Mouse (Mus musculus) heart, postnatal 10 days (tissue): ENCODE measurements around the gene Lrp1. TPM values are rescaled to one million over a fixed set of nuclear protein-coding genes. Genes with fewer than 3 reads are reported as not detected.

Source experiments
- DNase-seq, 2 experiments: peaks; one replicate each; pipeline ENCODE4 v3.0.0; 2021
- intact Hi-C: fragments of 180-260 bp; cut with DNase I; formaldehyde crosslinking; loops from one replicate; pipeline ENCODE4 v1.15.1; 2025
- total RNA-seq, 2 experiments: library from RNA; stranded (reverse); gene quantifications; 2 replicates each; pipeline ENCODE4 v1.2.3; 2021

Gene Lrp1
- total RNA-seq, 2 experiments from 2014 or later = 95.8 to 96.3 TPM

DNA sequence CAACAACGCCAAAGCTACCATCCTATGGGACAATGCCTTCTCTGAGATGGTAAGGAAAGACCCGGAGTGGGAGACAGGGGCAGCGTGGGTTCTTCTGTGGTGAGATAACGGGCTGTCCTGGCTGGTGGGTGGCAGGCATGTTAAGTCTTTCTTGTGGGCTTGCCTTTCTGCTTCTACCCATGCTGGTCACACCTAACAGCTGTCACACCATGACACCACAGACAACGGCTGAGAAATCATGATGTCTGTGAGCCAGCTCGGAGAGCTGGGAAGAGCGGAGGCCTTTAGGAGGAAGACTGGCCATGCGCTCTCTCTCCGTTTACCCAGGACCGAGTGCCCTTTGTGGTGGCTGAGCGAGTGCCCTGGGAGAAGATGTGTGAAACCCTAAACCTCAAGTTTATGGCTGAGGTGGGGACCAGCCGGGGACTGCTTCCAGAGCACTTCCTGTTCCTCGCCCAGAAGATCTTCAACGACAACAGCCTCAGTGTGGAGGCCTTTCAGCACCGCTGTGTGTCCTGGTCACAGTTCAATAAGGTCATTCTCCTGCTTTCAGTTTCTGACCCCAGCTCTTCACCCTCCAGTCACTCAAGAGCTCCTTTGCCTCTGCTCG lies 34.1 kb upstream of the Lrp1 start:
- intact Hi-C loops = no loop called here
- DNase-seq = no peak

DNA sequence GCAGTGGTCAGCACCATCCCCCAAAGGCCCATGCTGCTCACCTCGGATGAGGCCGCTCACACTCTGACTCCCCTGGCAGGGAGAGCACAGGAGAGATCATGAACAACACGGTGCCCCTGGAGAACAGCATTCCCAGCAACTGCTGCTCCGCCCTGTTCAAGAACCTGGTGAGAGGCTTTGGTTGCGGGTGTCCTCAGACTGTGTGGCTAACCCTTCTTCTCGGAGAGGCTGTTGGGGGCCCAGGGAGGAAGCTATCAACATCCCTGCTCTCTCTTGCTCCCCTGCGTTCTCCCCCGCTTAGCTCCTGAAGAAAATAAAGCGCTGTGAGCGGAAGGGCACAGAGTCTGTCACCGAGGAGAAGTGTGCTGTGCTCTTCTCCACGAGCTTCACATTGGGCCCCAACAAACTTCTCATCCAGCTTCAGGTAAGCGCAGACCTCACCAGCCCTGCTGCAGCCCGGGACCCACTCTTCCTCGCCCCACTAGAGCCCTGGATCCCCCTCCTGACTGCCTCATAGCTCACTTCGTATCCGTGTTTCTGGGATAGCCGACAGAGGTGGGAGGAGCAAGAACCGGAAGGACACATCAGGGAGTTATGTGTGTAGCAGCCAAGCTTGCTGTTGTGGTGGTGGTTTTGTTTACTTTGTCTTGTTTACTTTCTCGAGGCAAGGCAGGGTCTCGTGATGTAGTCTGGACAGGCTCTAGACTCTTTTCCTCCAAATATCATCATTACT lies 32.1 kb upstream of the Lrp1 start:
- intact Hi-C loops = no loop called here
- DNase-seq = no peak

- intact Hi-C loops = loop anchor here (2.0 kb wide), 1 partner anchor 15 kb away; no protein-coding TSS in a partner anchor
- DNase-seq = no peak
Observed at GRCm38 (mm10) chr10:127645791-127646190, 24.8 kb upstream of the Lrp1 start.

DNA sequence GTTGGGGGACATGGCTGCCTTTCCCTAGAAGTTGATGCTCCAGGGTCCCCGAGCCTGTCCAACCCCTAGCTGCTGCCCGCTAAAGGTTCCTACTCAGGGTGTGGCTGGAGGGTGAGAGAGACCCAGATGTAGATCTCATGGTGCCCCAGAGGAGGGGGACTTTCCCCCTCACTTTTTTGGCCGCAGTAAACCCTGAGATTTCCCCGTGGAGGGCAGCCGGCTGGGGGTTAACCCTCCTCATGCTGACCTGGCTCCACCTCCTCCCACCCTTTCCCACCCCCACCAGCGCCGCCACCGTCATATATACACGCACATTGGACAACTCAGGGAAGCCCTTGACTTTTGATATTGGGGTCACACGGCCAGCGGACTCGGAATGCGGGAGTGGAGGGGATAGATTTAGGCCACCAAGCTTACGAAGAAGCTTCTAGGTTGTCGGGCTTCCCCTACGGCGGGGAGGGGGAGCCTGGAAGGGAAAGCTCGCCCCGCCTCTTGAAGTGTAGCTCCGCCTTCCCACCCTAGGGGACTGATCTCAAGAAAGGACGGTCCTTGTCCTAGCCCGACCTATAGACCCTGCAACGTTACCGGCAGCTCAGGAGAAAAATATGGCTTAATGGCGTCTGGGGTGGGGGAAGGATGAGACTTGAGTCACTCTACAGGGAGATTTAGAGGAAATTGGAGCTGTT lies 22.7 kb upstream of the Lrp1 start:
- peak; percentile 88 to 90 for DNase-seq
- intact Hi-C loops = loop anchor here (2.0 kb wide), 2 partner anchors 17 to 23 kb away; partner anchors contain the start of gene Nemp1

DNA sequence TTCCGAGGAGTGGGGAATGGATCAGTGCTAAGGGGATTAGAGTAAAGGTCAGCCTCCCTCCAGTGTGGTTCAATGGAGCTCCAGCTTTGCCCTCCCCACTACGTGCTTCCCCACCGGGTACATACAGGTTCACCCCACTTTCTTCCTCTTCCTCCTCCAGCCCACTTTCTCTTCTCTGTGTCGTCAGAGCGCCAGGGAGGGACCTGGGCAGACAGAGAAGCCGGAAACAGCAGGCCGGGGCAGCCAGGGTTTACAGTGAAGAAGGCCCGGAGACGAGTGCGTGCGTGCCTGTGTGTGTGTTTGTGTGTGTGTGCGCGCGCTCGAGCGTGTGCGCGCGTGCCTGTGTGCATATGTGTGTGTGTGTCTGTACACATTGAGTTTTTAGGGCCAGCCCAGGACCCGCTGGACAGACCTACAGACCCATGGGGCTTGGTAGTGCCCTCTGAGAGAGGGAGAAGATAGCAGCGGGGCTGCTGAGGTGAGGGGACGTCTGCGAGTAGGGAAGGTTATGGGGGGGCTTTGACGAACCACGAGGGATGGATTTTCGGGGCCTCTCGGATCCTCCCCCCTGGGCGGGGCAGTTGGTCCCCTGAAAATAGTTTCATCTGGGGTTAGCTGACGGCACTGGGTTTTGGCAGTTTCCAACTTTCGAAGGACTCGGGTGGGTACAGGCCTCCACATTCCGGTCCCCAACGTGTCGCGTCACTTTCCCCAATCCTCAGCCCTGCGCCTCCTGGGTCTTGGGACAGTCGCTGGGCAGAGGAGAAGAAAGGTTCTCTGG lies 22.0 kb upstream of the Lrp1 start, which contains the start of gene Stat6:
TSS of gene Stat6 (plus strand) at position 215 of the 781 bp plus-strand sequence.
- intact Hi-C loops = loop anchor here (2.0 kb wide), 1 partner anchor 24 kb away; the partner anchor contains the start of gene Nemp1
- peak; percentile 87 for DNase-seq

DNA sequence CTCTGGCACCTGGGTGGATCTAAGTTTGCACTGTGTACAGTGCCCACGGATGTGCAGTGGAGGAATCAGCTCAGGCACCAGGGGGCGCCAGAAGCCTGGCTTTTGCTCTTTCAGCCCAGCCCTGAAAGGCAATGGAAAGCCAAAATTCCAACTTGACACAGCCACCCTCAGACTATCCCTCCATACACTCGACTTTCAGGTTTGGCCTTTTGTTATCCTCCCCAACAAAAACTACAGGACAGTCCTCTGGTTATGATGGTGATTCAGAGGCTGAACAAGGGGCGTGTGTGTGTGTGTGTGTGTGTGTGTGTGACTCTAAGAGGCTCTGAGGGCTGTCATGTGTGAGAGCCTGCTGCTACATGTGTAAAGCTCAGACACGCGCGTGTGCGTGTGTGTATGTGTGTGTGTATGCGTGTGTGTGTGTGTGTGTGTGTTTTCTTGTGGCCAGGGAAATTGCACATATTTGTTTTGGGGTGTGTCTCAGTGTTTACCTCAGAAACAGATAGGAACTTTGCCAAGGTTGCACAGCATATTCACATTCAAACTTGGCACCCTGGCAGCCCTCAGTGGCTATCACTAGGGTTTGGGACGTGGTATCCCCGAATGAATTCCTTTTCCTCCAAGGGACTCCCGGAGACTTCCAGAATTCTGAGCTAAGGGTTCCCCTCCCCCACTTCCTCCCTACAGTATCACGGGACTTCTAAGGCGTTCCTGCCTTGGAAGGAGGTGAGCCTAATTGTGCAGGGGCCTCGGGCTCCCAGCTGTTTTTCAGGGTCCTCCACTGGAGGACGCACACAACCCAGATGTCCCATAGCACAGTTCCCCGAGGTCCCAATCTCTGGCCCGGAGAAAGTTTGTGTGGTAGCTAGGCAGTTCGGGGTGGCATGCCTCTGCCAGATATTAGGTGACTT lies 21.2 kb upstream of the Lrp1 start:
- intact Hi-C loops = loop anchor here (1.0 to 2.0 kb wide), 3 partner anchors 25 to 295 kb away; partner anchors contain the start of gene Nemp1
- peak; percentile 93 to 95 for DNase-seq

DNA sequence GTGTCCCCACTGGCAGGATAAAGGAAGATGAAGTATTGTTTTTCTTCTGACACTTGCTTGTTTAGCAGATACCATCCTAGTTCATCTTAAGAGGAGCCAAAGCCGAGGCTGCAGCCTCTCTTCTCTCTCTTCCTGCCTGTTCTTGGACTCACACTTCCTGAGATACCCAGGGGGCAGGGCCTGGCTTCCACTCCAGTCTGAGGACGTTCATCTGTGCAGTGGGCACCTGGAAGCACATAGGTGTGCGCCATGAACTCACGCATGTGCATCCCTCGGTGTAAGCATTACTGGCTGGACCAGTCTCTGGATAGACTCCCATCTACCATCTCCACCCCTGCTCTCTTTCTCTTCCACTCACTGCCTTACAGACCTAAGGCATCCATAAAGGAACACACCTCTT lies 19.5 kb upstream of the Lrp1 start:
- no peak for DNase-seq
- intact Hi-C loops = loop anchor here (2.0 kb wide), 1 partner anchor 94 kb away; no protein-coding TSS in a partner anchor

GRCm38 (mm10) chr10:127632668-127633271 lies 11.8 kb upstream of the Lrp1 start:
- intact Hi-C loops = no loop called here
- no peak for DNase-seq

DNA sequence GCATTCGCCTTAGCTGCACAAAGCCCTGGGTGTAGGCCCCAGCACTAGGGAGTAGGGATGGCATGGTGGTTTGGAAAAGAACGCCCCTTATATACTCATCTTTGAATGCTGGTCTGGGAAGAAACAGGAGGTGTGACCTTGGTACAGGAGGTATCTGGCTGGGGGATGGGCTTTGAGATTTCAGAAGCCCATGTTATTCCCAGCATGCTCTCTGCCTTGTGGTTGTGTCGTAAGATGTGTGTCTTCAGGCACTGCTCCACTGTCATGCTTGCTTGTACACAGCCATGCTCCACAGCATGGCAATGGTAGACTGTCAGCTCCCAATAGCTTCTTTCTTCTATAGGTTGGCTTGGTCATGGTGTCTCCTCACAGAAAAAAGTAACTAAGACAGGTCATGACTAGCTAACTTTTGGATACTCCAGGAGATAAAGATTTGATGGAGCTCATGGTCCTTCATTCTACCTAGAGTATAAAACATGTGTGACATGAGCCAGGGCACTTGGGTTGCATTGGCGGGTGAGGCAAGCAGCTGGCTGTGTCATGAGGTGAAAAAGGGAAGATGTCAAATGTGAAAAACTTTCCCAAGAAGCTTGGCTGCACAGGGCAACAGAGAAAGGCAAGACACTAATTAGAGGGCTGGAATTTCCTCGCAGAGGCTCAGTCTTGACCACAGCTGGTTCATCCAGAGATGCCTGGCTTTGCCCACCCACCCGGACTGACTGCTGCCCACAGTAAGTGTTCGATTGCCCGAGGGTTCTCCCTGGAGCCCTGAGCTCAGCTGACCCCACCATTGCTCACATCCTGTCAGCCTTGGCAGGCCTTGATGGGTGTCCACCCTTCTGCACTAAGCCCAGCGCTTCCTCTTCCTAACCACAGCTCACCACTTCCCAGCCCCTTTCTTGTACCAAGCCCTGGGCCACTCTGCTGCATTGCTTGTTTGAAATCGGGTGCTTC lies 10.6 kb upstream of the Lrp1 start:
- intact Hi-C loops = no loop called here
- peak; percentile 52 to 56 for DNase-seq

- DNase-seq = no peak
- intact Hi-C loops = no loop called here
Observed at GRCm38 (mm10) chr10:127626433-127626832, 5.5 kb upstream of the Lrp1 start.

- intact Hi-C loops = loop anchor here (2.0 kb wide), 1 partner anchor 47 kb away; no protein-coding TSS in a partner anchor
- DNase-seq = no peak
Observed at GRCm38 (mm10) chr10:127623439-127624216, 2.7 kb upstream of the Lrp1 start.

- intact Hi-C loops = loop anchor here (1.0 to 2.0 kb wide), 2 partner anchors 46 to 53 kb away; no protein-coding TSS in a partner anchor
- DNase-seq = no peak
Observed at GRCm38 (mm10) chr10:127622661-127623060, 1.7 kb upstream of the Lrp1 start.

DNA sequence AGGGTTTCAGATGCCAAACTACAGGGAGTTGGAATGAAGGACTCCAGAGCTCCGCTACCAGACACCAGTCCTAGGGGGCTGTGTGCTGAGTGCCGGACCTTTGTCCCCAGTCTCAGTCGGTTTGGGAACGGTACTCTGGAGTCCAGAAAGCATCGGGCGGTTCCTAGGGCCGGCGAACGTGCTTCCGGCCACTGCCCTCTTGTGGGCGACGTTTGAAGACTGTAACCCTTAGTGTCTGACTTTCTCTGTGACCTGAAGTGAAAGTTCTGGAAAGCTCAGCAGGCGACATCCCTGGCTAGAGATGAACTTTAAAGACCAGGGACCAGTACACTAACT lies 1.1 kb upstream of the Lrp1 start:
- intact Hi-C loops = loop anchor here (1.0 to 2.0 kb wide), 2 partner anchors 45 to 53 kb away; no protein-coding TSS in a partner anchor

DNA sequence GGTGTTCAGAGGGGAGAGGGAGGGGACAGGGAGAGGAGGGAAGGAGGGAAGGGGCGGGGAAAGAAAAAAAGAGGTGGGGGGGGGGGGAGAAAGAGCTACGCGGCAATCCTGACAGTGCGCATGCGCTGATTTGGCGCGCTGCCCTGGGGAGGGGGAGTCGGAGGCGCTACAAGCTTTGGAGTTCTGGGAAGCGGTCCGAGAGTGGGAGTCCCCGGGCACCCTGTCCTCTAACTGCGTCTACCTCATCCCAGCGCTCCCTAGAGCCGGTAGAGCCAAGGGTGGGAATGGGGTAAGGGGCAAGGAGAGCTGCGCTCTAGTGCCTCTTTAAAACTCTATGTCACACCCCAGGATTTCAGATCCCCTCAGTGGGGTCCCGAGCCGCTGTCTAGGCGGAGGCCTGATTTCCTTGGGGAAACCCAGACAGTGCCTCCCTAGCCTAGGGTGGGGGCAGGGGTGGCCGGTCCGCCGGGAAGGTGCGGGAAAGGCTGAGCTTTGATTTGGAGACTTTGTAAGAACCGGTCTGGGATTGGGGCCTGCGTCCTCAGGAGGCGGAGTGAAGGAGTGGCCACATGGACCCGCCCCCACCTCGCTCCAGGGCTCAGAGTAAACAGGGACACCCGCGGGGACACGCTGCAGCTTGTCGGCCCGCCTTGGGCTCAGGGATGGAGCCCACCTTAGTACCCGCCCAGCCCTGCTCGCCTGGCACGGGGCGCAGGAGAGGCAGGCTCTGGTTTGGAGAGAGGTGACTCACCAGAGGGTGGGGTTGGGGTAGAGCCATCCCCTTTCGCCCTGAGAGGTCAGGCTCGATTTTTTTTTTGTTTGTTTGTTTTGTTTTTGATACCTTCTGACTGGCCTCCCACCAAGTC lies 476 bp upstream of the Lrp1 start:
- DNase-seq = peak; percentile 93 to 94
- intact Hi-C loops = loop anchor here (1.0 to 2.0 kb wide), 2 partner anchors 45 to 52 kb away; no protein-coding TSS in a partner anchor

More for the DNA sequence above, 1.1 kb upstream of the Lrp1 start:
- peak; percentile 85 to 86 for DNase-seq

- intact Hi-C loops = no loop called here
- peak in 1 of 2 experiments; percentile 32 for DNase-seq
Observed at GRCm38 (mm10) chr10:127619941-127620405, 975 bp downstream of the Lrp1 start.
